Mouse (Mus musculus) ES-Bruce4 (cell line): ENCODE measurements around the gene Tmem213. TPM values are rescaled to one million over a fixed set of nuclear protein-coding genes. Genes with fewer than 3 reads are reported as not detected.
A peak's percentile ranks its signal among the peaks of the same experiment; 100 is the strongest.

Experiments used
- H3K27ac ChIP-seq: 2 replicates; pipeline ENCODE4 v1.5.1; 2012; ENCODE audit warnings: low read length, inconsistent platforms; ENCODE audit not compliant: insufficient read depth
- H3K27me3 ChIP-seq: 2 replicates; pipeline ENCODE4 v1.6.1; 2012; ENCODE audit warnings: mild to moderate bottlenecking, low read length, inconsistent platforms; ENCODE audit not compliant: control insufficient read depth, poor library complexity, insufficient read depth, severe bottlenecking
- H3K36me3 ChIP-seq: 2 replicates; pipeline ENCODE4 v1.6.1; 2012; ENCODE audit warnings: inconsistent platforms, mild to moderate bottlenecking, low read length, moderate library complexity; ENCODE audit not compliant: control insufficient read depth, poor library complexity, insufficient read depth, severe bottlenecking
- H3K4me1 ChIP-seq: one replicate; pipeline ENCODE4 v1.8.1; 2011; ENCODE audit warnings: low read length; ENCODE audit not compliant: control insufficient read depth, insufficient read depth
- H3K4me3 ChIP-seq: 2 replicates; pipeline ENCODE4 v1.5.1; 2011; ENCODE audit warnings: low read depth, mild to moderate bottlenecking, low read length
- H3K9ac ChIP-seq: 2 replicates; pipeline ENCODE4 v1.6.1; 2012; ENCODE audit warnings: low read depth, mild to moderate bottlenecking, inconsistent platforms; ENCODE audit not compliant: poor library complexity, severe bottlenecking
- H3K9me3 ChIP-seq: replicated peaks from 2 replicates; pipeline ENCODE4 v1.6.1; 2012; ENCODE audit warnings: mild to moderate bottlenecking, low read length, inconsistent platforms; ENCODE audit not compliant: control insufficient read depth, poor library complexity, insufficient read depth, severe bottlenecking
- CTCF ChIP-seq: IDR thresholded peaks from one replicate; pipeline ENCODE4 v1.8.1; 2011; ENCODE audit warnings: low read depth, low read length
- EP300 ChIP-seq: IDR thresholded peaks from 2 replicates; pipeline ENCODE4 v1.6.1; 2011; ENCODE audit warnings: low read depth, low read length; ENCODE audit not compliant: insufficient read depth
- POLR2A ChIP-seq: IDR thresholded peaks from one replicate; pipeline ENCODE4 v1.8.1; 2011; ENCODE audit warnings: low read length; ENCODE audit not compliant: insufficient read depth
- polyA plus RNA-seq: library from polyadenylated mRNA; stranded (reverse); fragments of >200 nt; gene quantifications from 2 replicates; pipeline ENCODE4 v1.2.4, GENCODE M21; 2011; ENCODE audit warnings: low read depth; ENCODE audit not compliant: missing spikeins, insufficient read depth, insufficient read length

Tmem213 gene
- polyA plus RNA-seq, 1 experiment: 3.0 TPM

DNA sequence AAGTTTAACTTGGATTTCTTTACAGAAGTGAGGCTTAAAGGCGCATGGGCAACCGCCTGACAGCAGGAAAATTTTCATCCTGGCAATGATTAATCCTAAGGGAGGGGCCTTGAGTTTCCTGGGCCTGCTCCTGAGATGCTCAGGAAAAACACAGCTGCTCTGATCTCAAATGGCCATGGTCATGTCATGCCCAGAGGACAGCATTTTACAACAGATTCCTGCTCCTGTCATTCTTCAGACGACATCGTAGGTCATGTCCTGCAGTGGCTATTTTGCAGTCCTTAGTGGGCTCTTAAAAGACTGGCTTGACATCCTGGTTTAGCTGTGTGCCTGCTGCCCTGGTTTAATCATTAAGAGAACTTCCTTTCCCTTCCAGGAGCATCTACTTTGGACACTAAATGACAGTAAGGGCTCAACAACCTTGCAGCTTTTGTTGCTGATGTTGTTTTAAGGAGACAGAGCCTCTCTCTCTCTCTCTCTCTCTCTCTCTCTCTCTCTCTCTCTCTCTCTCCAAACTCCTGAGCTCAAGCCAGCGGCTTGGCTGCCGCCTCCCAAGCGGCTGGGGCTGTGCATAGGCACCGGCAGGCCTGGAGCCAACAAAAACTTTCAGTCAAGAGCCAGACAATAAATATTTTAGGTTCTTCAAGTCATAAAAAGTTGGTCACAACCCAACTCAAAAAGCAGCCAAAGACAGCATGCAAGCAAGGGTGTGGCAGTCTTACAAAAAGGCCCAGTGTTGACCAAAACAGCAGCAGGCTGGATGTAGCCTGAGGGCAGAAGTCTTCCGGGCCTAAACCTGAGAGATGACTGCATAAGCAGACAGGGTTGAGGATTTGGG lies 35.3 kb downstream of the Tmem213 start:
- Histone ChIP-seq H3K4me3 (no peak overlapping the region), H3K27me3 (no peaks in the 10 kb centered on the region), H3K36me3 (no peaks in the 10 kb centered on the region), H3K4me1 (peaks cover 2% of the 10 kb centered on the region), H3K9ac (no peak overlapping the region), H3K27ac (peak overlapping the region; percentile 13; the same call in 1 of the 2 replicates), H3K9me3 (no peaks in the 10 kb centered on the region)
- no peak for TF ChIP-seq POLR2A
- TF ChIP-seq EP300: no peak
- TF ChIP-seq CTCF: no peak

DNA sequence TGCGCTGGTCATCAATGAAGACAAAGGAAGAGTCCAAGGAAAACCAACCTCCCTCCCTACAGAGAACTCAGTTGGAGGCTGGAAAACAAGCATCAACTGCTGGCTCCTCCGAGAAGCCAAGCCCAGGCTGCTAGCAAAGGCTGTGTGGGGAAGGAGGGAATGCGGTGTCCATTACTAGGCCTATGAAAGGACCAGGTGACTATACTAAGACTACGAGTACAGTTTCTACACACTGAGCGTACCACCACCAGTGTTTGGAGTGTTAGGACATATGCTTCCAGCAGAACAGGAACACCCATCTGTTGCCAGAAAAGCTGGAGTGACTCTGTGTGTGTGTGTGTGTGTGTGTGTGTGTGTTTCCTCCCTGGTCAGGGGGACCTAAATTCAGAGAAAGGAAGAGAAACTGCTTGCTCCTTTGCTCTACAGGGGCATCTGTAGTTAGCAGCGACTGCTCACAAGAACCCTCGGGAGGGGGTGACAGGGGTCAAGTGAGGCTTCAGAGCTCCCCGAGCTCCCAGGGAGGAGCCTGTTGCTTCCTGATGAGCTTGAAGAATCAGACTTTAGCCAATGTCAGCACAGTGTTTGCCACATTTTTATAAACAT lies 36.5 kb downstream of the Tmem213 start:
- no peak overlapping the region for H3K4me3 ChIP-seq
- H3K27ac ChIP-seq: peak overlapping the region; percentile 77
- H3K36me3 ChIP-seq: no peaks in the 10 kb centered on the region
- TF ChIP-seq CTCF (no peak), POLR2A (no peak), EP300 (no peak)
- H3K9ac ChIP-seq: no peak overlapping the region
- H3K9me3 ChIP-seq: no peaks in the 10 kb centered on the region
- H3K4me1 ChIP-seq: peaks cover 2% of the 10 kb centered on the region
- no peaks in the 10 kb centered on the region for H3K27me3 ChIP-seq

DNA sequence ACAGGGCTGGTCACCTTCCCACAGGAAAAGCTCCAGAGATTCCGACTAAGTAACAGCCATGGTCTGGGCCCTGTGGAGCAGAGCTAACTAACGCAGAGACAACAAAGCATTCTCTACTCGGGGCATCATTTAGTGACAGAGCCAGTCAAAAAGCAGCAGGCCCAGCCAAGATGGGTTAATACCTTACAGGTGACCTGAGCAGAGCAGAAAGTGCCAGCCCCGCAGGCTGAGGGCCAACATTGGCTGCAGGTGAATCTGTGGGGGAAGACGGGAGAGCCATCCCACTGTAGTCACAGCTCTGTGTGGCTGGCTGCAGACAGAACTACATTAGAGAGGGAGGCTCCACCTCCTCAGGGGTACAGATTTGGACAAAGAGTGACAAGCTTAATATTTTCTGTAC lies 38.2 kb downstream of the Tmem213 start:
- Histone ChIP-seq H3K9ac (no peak overlapping the region), H3K36me3 (no peaks in the 10 kb centered on the region)

DNA sequence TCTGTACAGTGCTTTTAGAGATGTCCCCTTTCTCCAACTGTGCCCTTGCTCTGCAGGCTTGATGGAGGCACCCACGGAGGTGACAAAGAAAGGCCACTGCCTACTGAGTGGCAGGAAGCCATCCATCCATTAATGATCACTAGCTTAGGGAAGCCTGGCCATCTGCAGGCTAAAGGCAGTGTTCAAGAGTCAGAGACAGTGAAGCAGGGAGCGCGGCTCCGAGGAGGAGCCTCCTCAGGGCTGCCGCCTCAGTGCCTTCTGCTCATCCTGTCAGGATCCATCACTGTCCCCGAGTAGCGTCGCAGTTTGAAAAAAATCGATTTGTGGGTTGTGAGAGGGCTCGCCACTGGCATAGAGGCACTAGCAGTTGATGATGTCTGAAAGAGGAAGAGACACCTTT lies 39.6 kb downstream of the Tmem213 start:
- no peak for TF ChIP-seq CTCF
- TF ChIP-seq EP300: no peak
- TF ChIP-seq POLR2A: no peak
- Histone ChIP-seq H3K4me3 (no peak overlapping the region), H3K9me3 (no peaks in the 10 kb centered on the region), H3K4me1 (peaks cover 2% of the 10 kb centered on the region), H3K36me3 (no peaks in the 10 kb centered on the region), H3K27ac (no peak overlapping the region), H3K27me3 (no peaks in the 10 kb centered on the region), H3K9ac (no peak overlapping the region)

More for the DNA sequence above, 38.2 kb downstream of the Tmem213 start:
- Histone ChIP-seq H3K9me3 (no peaks in the 10 kb centered on the region), H3K4me1 (peaks cover 2% of the 10 kb centered on the region), H3K27me3 (no peaks in the 10 kb centered on the region), H3K27ac (no peak overlapping the region), H3K4me3 (no peak overlapping the region)
- no peak for TF ChIP-seq CTCF

DNA sequence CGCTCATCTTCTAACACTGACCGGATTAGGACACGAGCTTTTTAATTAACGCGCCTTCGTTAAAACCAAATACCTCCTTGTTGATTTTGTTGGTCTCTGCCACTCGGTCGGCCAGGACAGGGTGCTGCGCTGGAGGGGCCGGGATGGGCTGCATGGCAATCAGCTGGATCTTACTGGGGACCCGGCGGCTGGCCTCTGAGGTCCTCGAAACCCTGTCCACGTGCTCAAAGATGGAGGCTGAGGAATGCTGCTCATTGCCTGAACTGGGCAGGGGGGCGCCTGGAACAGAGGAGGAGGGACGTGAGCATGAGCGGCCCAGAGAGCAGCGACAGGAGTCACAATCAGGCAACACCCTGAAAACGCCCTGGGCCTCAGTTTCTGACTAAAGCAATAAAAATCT lies 40.4 kb downstream of the Tmem213 start:
- no peak overlapping the region for H3K27ac ChIP-seq
- H3K27me3 ChIP-seq: no peaks in the 10 kb centered on the region
- H3K4me1 ChIP-seq: peaks cover 2% of the 10 kb centered on the region
- H3K4me3 ChIP-seq: no peak overlapping the region
- H3K9me3 ChIP-seq: no peaks in the 10 kb centered on the region
- no peaks in the 10 kb centered on the region for H3K36me3 ChIP-seq
- no peak overlapping the region for H3K9ac ChIP-seq
- TF ChIP-seq CTCF (no peak), EP300 (no peak), POLR2A (no peak)

DNA sequence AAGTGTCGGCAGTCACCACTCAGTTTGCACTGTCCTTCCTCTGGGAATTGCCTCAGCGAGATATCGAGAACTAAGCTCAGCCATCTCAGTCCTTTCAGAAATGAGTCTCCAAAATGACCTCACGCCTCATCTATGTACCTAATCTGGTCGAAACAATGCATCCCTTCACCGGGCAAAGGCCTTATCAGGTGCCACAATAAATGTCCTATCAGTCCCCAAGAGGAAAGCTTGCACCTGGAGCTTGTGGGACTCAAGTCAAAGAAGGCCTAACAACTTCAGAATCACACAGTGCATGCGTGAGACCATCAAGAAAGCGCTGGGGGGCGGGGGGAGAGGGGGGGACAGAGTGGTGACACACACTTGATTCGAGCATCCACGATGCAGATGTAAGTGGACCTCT lies 43.2 kb downstream of the Tmem213 start:
- Histone ChIP-seq H3K4me3 (no peak overlapping the region), H3K27ac (no peak overlapping the region), H3K4me1 (peaks cover 2% of the 10 kb centered on the region), H3K9me3 (no peaks in the 10 kb centered on the region), H3K27me3 (no peaks in the 10 kb centered on the region), H3K9ac (no peak overlapping the region), H3K36me3 (no peaks in the 10 kb centered on the region; the same call in 1 of the 2 replicates)
- no peak for TF ChIP-seq CTCF
